Mouse (Mus musculus) intestine, postnatal 0 days (tissue): Measurements from ENCODE around the gene Mb. TPM values are rescaled to one million over a fixed set of nuclear protein-coding genes. Genes with fewer than 3 reads are reported as not detected.

Source experiments
- ATAC-seq: fragments of 200-750 bp; cut with Nextera tagmentation; 2 replicates; pipeline ENCODE4 v1.8.0; 2017; ENCODE audit warnings: mild to moderate bottlenecking, moderate TSS enrichment, moderate library complexity
- H3K27ac ChIP-seq: fragments of 300-500 bp; sonication (generic); 2 replicates; pipeline ENCODE4 v1.5.1; 2014; ENCODE audit warnings: mild to moderate bottlenecking, low read depth, low read length, moderate library complexity
- H3K27me3 ChIP-seq: fragments of 300-500 bp; sonication (generic); replicated peaks from 2 replicates; pipeline ENCODE4 v1.6.1; 2014; ENCODE audit warnings: low read length, mixed read lengths; ENCODE audit not compliant: control insufficient read depth, insufficient read depth
- H3K36me3 ChIP-seq: fragments of 300-500 bp; sonication (generic); 2 replicates; pipeline ENCODE4 v1.6.1; 2014; ENCODE audit warnings: mild to moderate bottlenecking, moderate library complexity; ENCODE audit not compliant: control insufficient read depth, insufficient read depth
- H3K4me1 ChIP-seq: fragments of 300-500 bp; sonication (generic); replicated peaks from 2 replicates; pipeline ENCODE4 v1.6.1; 2014; ENCODE audit warnings: antibody characterized with exemption, low read length, mixed read lengths; ENCODE audit not compliant: control insufficient read depth, insufficient read depth
- H3K4me2 ChIP-seq: fragments of 300-500 bp; sonication (generic); replicated peaks from 2 replicates; pipeline ENCODE4 v1.6.1; 2014; ENCODE audit warnings: low read depth, mild to moderate bottlenecking, moderate library complexity
- H3K4me3 ChIP-seq: fragments of 300-500 bp; sonication (generic); 2 replicates; pipeline ENCODE4 v1.5.1; 2014; ENCODE audit warnings: low read depth, low read length
- H3K9ac ChIP-seq: fragments of 300-500 bp; sonication (generic); 2 replicates; pipeline ENCODE4 v1.6.1; 2014; ENCODE audit warnings: mild to moderate bottlenecking, low read depth, low read length
- H3K9me3 ChIP-seq: fragments of 300-500 bp; sonication (generic); 2 replicates; pipeline ENCODE4 v1.6.1; 2016; ENCODE audit warnings: mixed run types; ENCODE audit not compliant: control insufficient read depth
- CTCF ChIP-seq: sonication (generic); IDR thresholded peaks from 2 replicates; pipeline ENCODE4 v1.5.1; 2016; ENCODE audit warnings: low read depth, mild to moderate bottlenecking, control low read depth, antibody characterized with exemption, moderate library complexity
- WGBS: fragments of 180-500 bp; shearing (Covaris S2); extraction: QIAGEN DNeasy Blood & Tissue Kit; methylation state at CpG from one replicate; pipeline ENCODE4 v1.1.7; 2014; 5-methylcytosine and 5-hydroxymethylcytosine counted together
- polyA plus RNA-seq: library from polyadenylated mRNA; unstranded; fragments of >200 nt; fragmentation: Nextera tagmentation; extraction: Ambion mirVana; gene quantifications from 2 replicates; pipeline ENCODE4 v1.2.1, GENCODE M21; 2015

The Mb gene
- polyA plus RNA-seq, 1 experiment from 2014 or later = 0.16 TPM

DNA sequence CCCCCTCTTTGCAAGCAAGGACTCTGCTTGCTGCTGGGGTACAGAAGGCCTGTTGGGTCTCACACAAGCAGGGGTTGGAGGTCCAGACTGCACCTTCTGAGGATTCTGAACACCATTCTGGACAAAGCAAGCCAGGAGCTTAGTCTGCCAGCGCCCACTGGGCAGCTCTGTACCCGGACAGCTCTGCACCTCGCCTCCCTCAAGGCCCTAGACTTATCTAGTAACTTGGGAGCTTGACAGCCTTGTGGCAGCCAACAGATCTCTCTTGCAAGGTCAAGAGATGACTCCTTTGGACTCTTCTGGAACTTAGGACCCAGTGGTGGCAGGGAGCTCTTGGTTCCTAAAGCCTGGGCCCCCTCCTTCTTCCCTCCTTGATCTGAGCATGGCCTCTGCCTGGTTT is 23.4 kb downstream of the Mb start:
- WGBS = 82% methylated on average over 3 of the region's 3 CpGs

DNA sequence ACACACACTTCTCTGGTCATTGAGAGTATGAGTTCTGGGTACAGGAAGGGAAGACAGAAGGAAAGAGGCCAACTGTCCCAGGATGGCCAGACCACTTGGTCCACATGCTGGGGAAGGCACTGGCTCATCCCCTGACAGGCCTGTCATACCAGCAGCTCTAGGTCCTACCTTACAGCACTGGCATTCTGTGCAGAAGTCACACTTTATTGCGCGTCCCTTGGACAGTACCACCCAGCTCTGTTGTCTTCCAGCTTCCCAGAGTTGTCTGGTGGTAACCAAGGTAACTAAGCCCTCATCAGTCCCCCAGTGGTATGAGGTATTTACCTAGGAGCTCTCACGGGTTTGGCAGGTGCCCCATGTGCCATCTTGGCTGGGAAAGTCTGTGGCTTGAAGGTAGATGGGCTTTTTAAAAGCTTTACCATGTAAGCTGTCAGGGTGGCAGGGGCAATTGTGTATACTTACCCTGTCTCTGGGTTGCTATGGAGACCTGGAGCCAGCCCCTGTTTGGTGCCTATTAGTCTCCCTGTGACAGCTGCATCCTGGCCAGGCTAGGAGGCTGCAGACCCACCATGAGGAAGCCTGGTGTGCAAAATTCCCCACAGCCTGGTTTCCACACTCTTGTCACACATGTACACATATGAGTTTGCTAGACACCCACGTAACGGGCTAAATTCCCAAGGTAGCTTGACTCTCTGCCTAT is 24.4 kb downstream of the Mb start:
- H3K36me3 ChIP-seq = no peaks in the 10 kb centered on the region
- TF ChIP-seq CTCF = no peak
- H3K27me3 ChIP-seq = no peaks in the 10 kb centered on the region
- H3K4me3 ChIP-seq = no peak overlapping the region
- no peak overlapping the region for H3K4me2 ChIP-seq
- no peak for ATAC-seq
- H3K4me1 ChIP-seq = no peaks in the 10 kb centered on the region
- WGBS = 55% methylated on average over 5 of the region's 5 CpGs
- no peaks in the 10 kb centered on the region for H3K9me3 ChIP-seq
- H3K27ac ChIP-seq = no peak overlapping the region
- no peak overlapping the region for H3K9ac ChIP-seq

More for the DNA sequence above, 23.4 kb downstream of the Mb start:
- no peak for TF ChIP-seq CTCF
- ATAC-seq = no peak
- Histone ChIP-seq H3K27ac (no peak overlapping the region), H3K9me3 (no peaks in the 10 kb centered on the region), H3K4me2 (no peak overlapping the region), H3K27me3 (no peaks in the 10 kb centered on the region), H3K36me3 (no peaks in the 10 kb centered on the region), H3K4me1 (no peaks in the 10 kb centered on the region), H3K4me3 (no peak overlapping the region), H3K9ac (no peak overlapping the region)

DNA sequence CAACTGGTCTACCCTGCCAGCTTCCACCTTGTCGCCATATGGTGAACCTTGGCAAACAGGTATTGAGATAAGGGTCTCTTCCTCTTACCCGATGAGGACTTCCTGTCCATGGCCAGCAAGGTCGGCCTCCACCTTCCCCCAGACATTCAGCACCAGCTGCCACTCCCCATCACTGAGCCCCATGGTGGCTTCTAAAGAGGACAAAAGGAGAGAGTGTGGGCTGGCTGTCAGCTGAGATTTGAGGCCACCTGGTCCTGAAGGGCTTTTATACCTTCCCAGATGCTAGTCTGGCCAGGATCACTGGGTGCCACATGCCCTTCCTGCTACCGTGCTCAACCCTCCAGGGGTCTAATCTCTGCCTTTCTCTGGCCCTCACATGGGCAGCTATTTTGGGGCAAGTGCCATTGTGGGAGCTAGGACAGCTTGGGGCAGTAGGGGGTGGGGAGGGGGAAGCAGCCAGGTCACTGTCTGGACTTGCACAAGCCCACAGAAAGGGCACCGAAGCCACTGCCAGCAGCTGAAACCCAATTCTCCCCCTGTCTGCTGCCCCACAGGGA is 28.0 kb downstream of the Mb start:
- no peak for ATAC-seq
- no peak overlapping the region for H3K4me3 ChIP-seq
- no peak for TF ChIP-seq CTCF
- H3K27ac ChIP-seq = no peak overlapping the region
- no peaks in the 10 kb centered on the region for H3K27me3 ChIP-seq
- H3K4me2 ChIP-seq = no peak overlapping the region
- H3K9ac ChIP-seq = no peak overlapping the region
- H3K36me3 ChIP-seq = no peaks in the 10 kb centered on the region
- H3K4me1 ChIP-seq = no peaks in the 10 kb centered on the region
- 78% methylated on average over 5 of the region's 5 CpGs for WGBS
- no peaks in the 10 kb centered on the region for H3K9me3 ChIP-seq

DNA sequence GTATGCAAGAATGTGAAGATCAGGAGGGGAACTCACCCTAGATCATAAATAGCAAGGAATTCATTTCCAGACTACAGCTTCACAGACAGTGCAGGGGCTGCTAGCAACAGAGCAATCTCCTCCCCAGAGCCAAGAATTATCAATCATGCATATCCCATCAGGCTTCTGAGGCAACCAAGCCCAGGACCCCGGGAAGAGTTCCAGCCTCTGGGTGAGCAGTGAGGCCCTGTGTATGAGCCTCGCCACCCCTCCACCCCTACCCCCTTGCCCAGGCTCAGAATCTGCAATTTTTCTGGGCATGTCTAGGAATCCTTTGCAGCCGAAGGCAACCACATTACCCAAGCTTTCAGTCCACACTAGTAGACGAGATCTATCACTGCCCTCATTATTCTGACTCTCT is 28.6 kb downstream of the Mb start:
- H3K9ac ChIP-seq = no peak overlapping the region
- ATAC-seq = no peak
- no peaks in the 10 kb centered on the region for H3K9me3 ChIP-seq
- H3K27me3 ChIP-seq = no peaks in the 10 kb centered on the region
- no peak overlapping the region for H3K4me3 ChIP-seq
- no peaks in the 10 kb centered on the region for H3K4me1 ChIP-seq
- H3K36me3 ChIP-seq = no peaks in the 10 kb centered on the region
- H3K4me2 ChIP-seq = no peak overlapping the region
- no peak overlapping the region for H3K27ac ChIP-seq
- no peak for TF ChIP-seq CTCF
- 79% methylated on average over 4 of the region's 4 CpGs for WGBS

DNA sequence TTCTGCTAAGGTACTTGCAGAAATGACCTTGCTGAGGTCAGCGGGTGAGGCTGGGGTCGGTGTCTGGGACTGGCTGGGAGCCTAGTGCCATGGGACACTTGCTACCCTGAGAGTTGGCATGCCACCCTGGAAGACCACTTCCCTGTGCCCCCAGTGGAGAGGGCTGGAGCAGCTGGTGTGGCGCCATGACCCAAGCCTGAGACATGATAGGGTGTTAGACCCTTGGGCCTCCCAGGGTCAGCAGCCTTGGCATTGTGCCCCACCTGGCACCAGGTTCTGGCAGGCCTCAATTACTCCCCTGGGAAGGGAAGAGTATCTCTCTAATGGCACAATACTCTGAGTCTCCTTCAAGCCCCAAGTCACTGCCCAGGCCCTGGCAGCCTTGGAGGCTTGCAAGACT is 29.4 kb downstream of the Mb start:
- H3K4me1 ChIP-seq = no peaks in the 10 kb centered on the region

DNA sequence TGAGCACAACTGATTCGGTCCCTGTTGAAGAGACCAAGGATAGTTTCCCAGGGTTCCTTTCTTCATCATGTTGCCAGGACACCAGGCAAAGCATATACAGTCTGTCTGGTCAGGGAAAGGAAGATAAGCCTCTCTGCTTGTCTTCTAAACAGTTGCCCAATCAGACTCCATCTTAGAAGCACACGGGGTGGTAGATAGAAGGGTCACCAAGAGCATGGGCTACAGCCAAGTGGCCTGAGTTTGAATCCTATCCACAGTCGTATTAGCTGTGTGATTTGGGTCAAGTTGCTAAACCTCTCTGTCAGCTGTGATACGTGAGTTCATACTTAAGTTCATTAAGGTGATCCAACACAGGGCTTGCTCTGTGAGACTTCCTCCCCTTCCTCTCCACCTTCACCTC is 30.3 kb downstream of the Mb start:
- no peak overlapping the region for H3K4me2 ChIP-seq
- no peaks in the 10 kb centered on the region for H3K27me3 ChIP-seq
- H3K9ac ChIP-seq = no peak overlapping the region
- H3K4me3 ChIP-seq = no peak overlapping the region
- no peaks in the 10 kb centered on the region for H3K9me3 ChIP-seq
- TF ChIP-seq CTCF = no peak
- no peak overlapping the region for H3K27ac ChIP-seq
- H3K4me1 ChIP-seq = no peaks in the 10 kb centered on the region
- ATAC-seq = no peak
- no peaks in the 10 kb centered on the region for H3K36me3 ChIP-seq
- 79% methylated on average over 4 of the region's 4 CpGs for WGBS

More for the DNA sequence above, 29.4 kb downstream of the Mb start:
- no peaks in the 10 kb centered on the region for H3K36me3 ChIP-seq
- ATAC-seq = no peak
- no peak overlapping the region for H3K4me3 ChIP-seq
- H3K27ac ChIP-seq = no peak overlapping the region
- no peak overlapping the region for H3K9ac ChIP-seq
- no peak for TF ChIP-seq CTCF
- H3K27me3 ChIP-seq = no peaks in the 10 kb centered on the region
- WGBS = 87% methylated on average over 3 of the region's 3 CpGs
- no peak overlapping the region for H3K4me2 ChIP-seq
- no peaks in the 10 kb centered on the region for H3K9me3 ChIP-seq
